Mouse (Mus musculus) left cerebral cortex, postnatal 25 days (tissue): ENCODE results near the gene Ldb2. TPM values are rescaled to one million over a fixed set of nuclear protein-coding genes. Genes with fewer than 3 reads are reported as not detected.

Source experiments
- DNase-seq, 2 experiments: peaks; one replicate each; pipeline ENCODE4 v3.0.0; 2022; ENCODE audit warnings: low spot score in 2 of 2, mixed read lengths in 1 of 2
- intact Hi-C: fragments of 180-260 bp; cut with DNase I; formaldehyde crosslinking; loops from one replicate; pipeline ENCODE4 v1.15.1; 2025
- total RNA-seq, 2 experiments: library from RNA; stranded (reverse); gene quantifications; 2 replicates each; pipeline ENCODE4 v1.2.3; 2021

The Ldb2 gene
- 10 to 100 TPM; 40.3 to 59.7 TPM for total RNA-seq

DNA sequence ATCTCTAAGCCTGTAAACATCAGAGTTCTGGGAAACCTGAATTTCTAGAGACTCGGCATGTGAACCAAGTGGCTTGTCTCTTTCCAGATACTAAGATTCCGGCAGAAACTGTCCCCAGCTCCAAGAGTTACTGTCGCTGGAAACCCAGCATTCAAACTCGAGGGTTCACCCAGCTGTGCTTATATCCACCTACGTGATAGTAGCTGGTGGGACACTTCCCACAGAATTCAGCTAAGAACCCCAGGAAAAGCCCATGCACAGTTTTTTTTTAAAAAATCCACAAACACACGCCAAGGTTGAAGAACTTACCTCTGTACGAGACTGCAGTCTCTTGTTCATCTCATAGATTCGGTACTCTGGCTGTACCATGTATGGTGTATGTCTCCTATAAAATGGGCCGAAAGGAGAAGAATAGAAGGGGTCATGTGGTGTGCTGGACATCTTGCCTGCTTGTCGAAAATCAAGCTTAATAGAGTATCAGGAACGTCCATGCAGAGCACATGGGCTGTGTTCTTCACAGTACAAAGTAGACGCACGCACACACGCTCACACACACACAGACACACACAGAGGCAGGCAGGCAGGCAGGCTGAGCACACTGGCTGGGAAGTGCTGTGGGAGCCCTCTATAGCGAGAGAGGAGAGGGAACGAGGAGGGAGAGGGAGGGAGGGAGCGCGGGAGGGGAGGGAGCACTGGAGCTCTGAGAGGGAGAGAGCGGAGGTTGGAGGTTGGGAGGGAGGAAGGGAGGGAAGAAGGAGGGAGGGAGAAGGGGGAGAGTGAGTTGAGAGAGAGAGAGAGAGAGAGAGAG lies at the start of gene Ldb2:
Gene Ldb2 (minus strand): TSS at position 628 of the 808 bp plus-strand sequence.
- peak; percentile 69 to 80 for DNase-seq
- intact Hi-C loops: loop anchor here (5.0 to 10.0 kb wide), 2 partner anchors 78 to 476 kb away; no protein-coding TSS in a partner anchor

DNA sequence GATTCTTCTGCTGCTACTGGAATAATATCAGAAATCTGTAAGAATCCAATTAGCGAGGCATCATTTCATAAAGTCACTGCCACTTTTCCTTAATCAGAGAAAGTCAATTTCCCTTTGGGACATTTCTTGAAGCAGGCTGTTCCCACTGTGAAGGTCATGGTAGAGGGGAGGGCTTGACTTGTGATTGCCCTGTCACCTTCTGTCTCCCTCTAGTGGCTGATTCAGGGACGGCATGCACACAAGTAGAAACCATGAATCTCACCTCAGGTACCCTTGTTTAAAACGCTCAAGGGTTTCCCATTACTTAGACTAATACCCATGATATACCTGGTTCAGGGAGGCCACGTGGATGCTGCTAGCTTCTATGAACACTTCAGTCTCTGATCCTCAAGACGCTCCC lies 31.8 kb upstream of the Ldb2 start:
- DNase-seq: no peak
- intact Hi-C loops: no loop called here

DNA sequence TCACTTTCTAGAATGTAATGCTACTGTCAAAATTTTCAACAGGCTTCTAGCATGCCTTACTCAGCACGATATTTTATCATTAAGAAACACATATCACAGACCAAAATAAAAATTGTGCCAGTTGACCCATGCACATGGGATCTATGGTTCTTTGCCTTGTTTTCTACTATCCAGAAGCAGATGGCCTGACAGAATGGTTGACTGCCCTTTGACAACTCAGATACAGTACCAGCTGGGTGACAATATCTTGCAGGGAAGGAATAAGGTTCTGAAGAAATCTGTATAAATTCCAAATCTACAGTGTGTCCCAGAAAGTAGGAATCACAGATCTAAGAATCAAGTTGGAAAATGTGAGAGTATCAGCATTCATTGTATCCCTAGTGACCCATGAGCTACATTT lies 16.0 kb upstream of the Ldb2 start:
- no peak for DNase-seq

GRCm38 (mm10) chr5:44805960-44806359 lies 6.5 kb upstream of the Ldb2 start:
- peak in 1 of 2 experiments; percentile 58 for DNase-seq
- intact Hi-C loops: no loop called here

More for the DNA sequence above, 16.0 kb upstream of the Ldb2 start:
- intact Hi-C loops: no loop called here

- intact Hi-C loops: no loop called here
- no peak for DNase-seq
Observed at GRCm38 (mm10) chr5:44801100-44801499, 1.6 kb upstream of the Ldb2 start.

DNA sequence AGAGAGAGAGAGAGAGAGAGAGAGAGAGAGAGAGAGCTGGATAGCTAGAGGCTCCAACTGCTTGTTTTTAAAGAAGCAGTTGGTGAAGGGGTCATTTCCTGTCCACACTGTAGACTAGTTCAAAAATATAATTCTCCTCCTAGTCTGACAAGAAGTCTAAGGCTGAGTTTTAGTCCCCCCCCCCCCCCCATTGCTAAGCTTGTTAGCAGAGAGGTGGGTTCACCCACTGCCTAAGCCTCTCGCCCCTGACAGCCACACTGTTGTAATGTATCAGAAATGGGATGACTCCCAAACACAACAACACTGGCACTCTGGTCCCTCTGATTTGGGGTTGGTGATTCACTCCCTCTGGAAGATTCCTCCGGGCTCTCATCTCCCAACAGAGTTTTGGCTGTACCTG lies 381 bp upstream of the Ldb2 start:
- peak in 1 of 2 experiments; percentile 28 for DNase-seq
- intact Hi-C loops: loop anchor here (5.0 to 10.0 kb wide), 2 partner anchors 77 to 475 kb away; no protein-coding TSS in a partner anchor

GRCm38 (mm10) chr5:44798493-44798892 lies 987 bp downstream of the Ldb2 start:
- intact Hi-C loops: loop anchor here (5.0 to 10.0 kb wide), 2 partner anchors 79 to 476 kb away; no protein-coding TSS in a partner anchor
- DNase-seq: no peak

DNA sequence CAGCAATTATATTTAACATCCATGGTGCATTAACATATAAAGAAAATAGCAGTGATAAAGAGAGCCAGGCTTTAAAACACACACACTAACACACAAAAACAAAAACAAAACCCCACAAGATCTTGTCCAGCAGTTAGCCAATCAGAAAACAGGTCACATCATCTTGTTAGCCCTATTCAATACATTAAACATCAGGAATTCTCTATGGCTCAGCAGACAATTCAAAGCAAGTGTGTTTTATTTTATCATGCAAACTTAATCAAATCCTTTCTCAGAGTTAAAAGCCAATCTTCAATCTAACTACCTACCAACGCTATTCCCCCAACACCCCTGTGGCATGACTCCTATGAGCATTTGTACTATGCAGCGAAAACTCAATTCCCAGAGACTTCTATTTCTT lies 1.4 kb downstream of the Ldb2 start:
- no peak for DNase-seq
- intact Hi-C loops: loop anchor here (5.0 to 10.0 kb wide), 2 partner anchors 79 to 477 kb away; no protein-coding TSS in a partner anchor

DNA sequence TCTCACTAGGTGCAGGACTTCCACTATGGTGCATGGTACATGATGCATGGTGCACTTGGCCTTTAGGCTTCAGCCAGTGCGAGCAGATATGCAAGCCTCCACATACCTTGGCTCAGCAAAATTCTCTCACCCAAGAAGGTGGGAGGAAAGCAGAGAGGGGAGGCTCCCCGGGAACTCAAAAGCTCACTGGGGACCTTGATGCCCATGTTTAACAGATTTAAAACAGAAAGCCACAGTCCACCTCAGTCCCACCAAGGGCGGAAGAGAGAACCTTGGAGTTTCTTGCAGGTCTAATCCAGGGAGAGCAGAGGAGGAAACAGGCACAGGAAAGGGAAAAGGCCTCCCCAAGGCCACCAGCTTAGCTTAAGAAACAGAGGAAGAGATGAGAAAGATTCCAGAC lies 14.9 kb downstream of the Ldb2 start:
- intact Hi-C loops: no loop called here

DNA sequence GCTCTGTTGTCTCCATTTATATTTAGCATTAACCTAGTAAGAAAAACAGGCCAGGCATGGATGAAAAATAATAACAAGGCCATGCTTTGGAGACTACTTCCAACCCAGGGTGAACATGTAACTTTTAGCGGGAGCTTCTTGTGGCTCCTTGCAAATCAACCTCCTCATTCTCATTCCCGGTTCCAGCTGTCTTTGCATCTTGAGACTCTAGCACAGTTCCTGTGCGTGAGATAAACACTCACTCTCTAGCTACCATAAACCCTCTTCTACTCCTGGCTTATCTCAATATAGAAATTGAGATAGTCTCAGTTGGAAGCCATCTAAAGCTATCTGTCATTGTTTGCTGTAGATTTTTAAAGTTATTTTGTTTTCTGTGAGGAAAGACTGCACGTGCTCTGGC lies 20.1 kb downstream of the Ldb2 start:
- DNase-seq: no peak
- intact Hi-C loops: no loop called here

More for the DNA sequence above, 14.9 kb downstream of the Ldb2 start:
- no peak for DNase-seq

GRCm38 (mm10) chr5:44768472-44768871 lies 31.0 kb downstream of the Ldb2 start:
- no peak for DNase-seq
- intact Hi-C loops: no loop called here

DNA sequence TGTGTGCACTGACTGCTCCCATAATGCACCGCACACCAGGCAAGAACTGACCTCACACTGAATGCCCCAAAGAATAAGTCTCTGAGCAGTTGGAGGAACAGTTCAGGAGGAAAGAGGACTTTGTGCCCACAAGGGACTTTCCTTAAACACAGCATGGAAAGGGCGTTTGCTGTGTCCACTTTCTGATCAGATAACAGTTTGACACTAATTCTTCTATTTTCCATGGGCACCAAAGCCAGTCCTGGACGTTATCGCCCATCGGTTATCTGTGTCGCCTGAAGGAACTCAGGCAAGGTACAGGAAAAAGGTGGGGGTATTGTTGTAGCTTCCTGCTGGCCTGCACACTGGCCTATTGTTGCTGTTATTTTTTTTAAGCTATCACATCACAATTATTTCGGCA lies 34.6 kb downstream of the Ldb2 start:
- no peak for DNase-seq
- intact Hi-C loops: no loop called here

DNA sequence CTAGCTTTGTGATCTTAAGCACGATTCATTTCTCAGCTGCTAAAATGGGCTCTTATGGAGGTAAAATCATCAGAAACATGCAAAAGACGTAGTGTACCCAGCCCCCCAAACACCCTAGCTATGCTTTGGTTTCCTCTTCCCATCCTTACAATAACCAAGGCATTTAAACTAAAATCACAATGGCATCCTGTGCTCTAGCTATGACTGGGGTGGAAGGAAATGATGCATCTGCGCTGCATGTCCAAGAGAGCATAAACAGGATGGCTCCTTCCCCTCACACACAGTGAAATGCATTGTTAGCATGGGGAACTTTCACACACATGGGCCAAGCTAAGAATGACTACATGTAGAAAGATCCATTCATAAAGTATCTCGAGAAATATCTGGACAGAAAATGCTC lies 40.3 kb downstream of the Ldb2 start:
- intact Hi-C loops: no loop called here

GRCm38 (mm10) chr5:44754156-44754910 lies 45.1 kb downstream of the Ldb2 start:
- no peak for DNase-seq
- intact Hi-C loops: no loop called here

More for the DNA sequence above, 40.3 kb downstream of the Ldb2 start:
- DNase-seq: no peak

DNA sequence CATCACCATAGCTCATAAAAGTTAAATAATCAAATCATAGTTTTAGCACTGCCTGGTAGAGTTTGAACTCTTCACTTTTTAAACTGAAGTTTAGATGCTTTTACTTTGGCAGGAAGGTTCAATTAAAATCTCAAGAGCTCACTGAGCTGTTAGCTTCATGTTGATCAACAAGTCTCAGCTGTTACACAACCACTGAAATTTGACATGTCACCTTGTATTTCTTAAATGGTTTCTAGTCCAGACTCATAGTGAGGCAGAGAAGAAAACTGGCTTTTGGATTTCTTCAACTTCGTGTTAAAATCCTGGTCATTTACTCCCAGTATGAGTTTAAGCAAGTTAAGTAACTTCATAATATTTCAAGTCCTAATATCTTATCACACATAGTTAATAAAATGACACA lies 53.8 kb downstream of the Ldb2 start:
- intact Hi-C loops: no loop called here
- DNase-seq: no peak

GRCm38 (mm10) chr5:44736366-44736765 lies 63.1 kb downstream of the Ldb2 start:
- DNase-seq: no peak
- intact Hi-C loops: no loop called here

- intact Hi-C loops: no loop called here
Observed at GRCm38 (mm10) chr5:44734131-44734723, 65.3 kb downstream of the Ldb2 start.

GRCm38 (mm10) chr5:44729646-44730310 lies 69.7 kb downstream of the Ldb2 start:
- DNase-seq: no peak
- intact Hi-C loops: no loop called here

More at GRCm38 (mm10) chr5:44734131-44734723, 65.3 kb downstream of the Ldb2 start:
- DNase-seq: peak in 1 of 2 experiments; percentile 69

- no peak for DNase-seq
- intact Hi-C loops: no loop called here
Observed at GRCm38 (mm10) chr5:44727995-44728394, 71.5 kb downstream of the Ldb2 start.
